Mouse (Mus musculus): ENCODE results near the gene Car1. TPM values are rescaled to one million over a fixed set of nuclear protein-coding genes. Genes with fewer than 3 reads are reported as not detected.
"Not testable (repeated sequence)": the region's sequence is repeated elsewhere in the genome, so short reads cannot be mapped to it uniquely, and the experiment has no call there.

Car1 gene
- polyA plus RNA-seq, 1 experiment from 2014 or later, result 0.12 TPM

DNA sequence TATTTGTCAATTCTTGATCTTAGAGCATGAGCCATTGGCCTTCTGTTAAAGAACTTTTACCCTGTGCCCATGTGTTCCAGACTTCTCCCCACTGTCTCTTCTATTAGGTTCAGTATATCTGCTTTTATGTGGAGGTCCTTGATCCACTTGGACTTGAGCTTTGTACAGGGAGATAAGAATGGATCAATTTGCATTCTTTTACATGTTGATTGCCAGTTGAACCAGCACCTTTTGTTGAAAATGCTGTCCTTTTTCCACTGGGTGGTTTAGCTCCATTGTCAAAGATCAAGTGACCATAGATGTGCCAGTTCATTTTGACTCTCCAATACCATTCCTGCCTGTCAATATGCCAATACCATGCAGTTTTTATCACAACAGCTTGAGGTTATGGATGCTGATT is 82.7 kb downstream of the Car1 start:
- not testable (repeated sequence) for DNase-seq (ENCODE audit: low spot score); ATAC-seq (ENCODE audit: insufficient number of reproducible peaks, low FRiP score, low TSS enrichment, low read depth); H3K4me3 ChIP-seq (ENCODE audit: low read depth, low read length)

More for the DNA sequence above, 82.7 kb downstream of the Car1 start:
- not testable (repeated sequence) for H3K9me3 ChIP-seq (ENCODE audit: control insufficient read depth, low read length); H3K36me3 ChIP-seq (ENCODE audit: control insufficient read depth, insufficient read depth, low read length); H3K27ac ChIP-seq (replicated peaks; ENCODE audit: low read depth, low read length); H3K4me2 ChIP-seq (ENCODE audit: low read depth, severe bottlenecking); H3K27me3 ChIP-seq (ENCODE audit: control insufficient read depth, insufficient read depth, low read length); H3K4me1 ChIP-seq (ENCODE audit: control insufficient read depth, insufficient read depth, low read length); H3K9ac ChIP-seq (ENCODE audit: low read length)

Other genes with a start within 250 kb of the Car1 start
- gene 1810022K09Rik, start 197.1 kb downstream of the Car1 start, polyA plus RNA-seq (2014; fragmentation: Nextera tagmentation; extraction: Ambion mirVana), result 423 and 445 TPM in 2 replicates
- gene Car13, start 166.6 kb downstream of the Car1 start, polyA plus RNA-seq (2014; fragmentation: Nextera tagmentation; extraction: Ambion mirVana), result 3.6 and 3.8 TPM in 2 replicates
- gene Car3, start 55.1 kb upstream of the Car1 start, polyA plus RNA-seq (2014; fragmentation: Nextera tagmentation; extraction: Ambion mirVana), result 2.9 and 3.1 TPM in 2 replicates
- gene Car2, start 77.9 kb upstream of the Car1 start, polyA plus RNA-seq (2014; fragmentation: Nextera tagmentation; extraction: Ambion mirVana), result 63.8 and 67.7 TPM in 2 replicates